Comparison of ENCODE assay signal across 8 mouse cellular contexts in the genomic region with DNA sequence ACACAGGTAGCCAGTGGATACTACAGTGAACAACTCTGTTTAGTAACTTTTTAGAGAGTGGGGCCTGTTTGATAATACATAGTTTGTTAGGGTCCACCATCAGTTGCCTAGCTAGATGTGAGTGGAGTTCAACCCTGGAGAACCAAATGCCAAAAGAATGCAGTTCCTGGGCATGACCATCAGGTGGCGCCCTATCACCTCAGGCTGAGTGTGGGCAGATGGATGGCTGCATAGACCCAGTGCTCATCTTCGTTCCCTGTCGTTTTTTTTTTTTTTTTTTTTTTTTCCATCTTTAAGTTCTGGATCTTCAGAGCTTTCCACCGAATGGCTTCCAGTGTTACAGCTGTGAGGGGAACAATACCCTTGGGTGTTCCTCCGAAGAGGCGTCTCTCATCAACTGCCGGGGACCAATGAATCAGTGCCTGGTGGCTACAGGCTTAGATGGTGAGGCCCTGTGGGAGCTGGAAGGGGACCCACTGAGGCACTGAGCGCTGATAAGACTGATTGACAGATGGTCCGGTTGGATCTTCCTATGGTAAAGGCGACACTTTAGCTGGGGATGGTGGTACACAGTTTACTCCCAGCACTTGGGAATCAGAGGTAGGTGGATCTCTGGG. TPM values are rescaled to one million over a fixed set of nuclear protein-coding genes. Genes with fewer than 3 reads are reported as not detected.
DNase-seq lines count a peak whose midpoint lies in the region.

No protein-coding gene starts in this region.

- DNase-seq in CD8-positive naive resting alpha-beta T cell, adult 2 months (ENCODE audit: low read depth in 2 of 2, low spot score in 2 of 2), result peak; percentile 62 to 71
- DNase-seq in adipocyte (ENCODE audit: low spot score), result peak; percentile 35
- peak; percentile 51 for DNase-seq in embryo, embryonic 11 days
- peak; percentile 80 for DNase-seq in heart, postnatal 4 days
- peak; percentile 65 for DNase-seq in layer of hippocampus, adult 9-10 months (ENCODE audit: low spot score)
- peak; percentile 69 for DNase-seq in lung, postnatal 36 days
- DNase-seq in retina, postnatal 7 days (ENCODE audit: low read depth, low spot score), result peak; percentile 65
- DNase-seq in urinary bladder, adult 2 months (ENCODE audit: low spot score), result no peak

RNA-seq across cellular contexts. Expression of gene Cadm4, which starts 7.8 kb away (rescaled TPM):
- 10 to 100 TPM; 11.9 to 12.5 TPM for total RNA-seq in heart, postnatal 4 days (2021)
- polyA plus RNA-seq in urinary bladder, adult 2 months (2012; rRNA removed), result 10.0 and 19.2 TPM in 2 replicates

RNA-seq across cellular contexts. Expression of gene Plaur, which starts 11.7 kb away (rescaled TPM):
- total RNA-seq in heart, postnatal 4 days (2021), result 10 to 100 TPM in 1 of 2 experiments, 1 to 10 TPM in 1; 6.4 to 10.4 TPM
- 18.8 and 28.9 TPM in 2 replicates for polyA plus RNA-seq in urinary bladder, adult 2 months (2012; rRNA removed)

RNA-seq across cellular contexts. Expression of gene Irgc1, which starts 21.9 kb away (rescaled TPM):
- total RNA-seq in heart, postnatal 4 days (2021), result not detected
- 0.03 TPM in 1 of 2 replicates, not detected in the other for polyA plus RNA-seq in urinary bladder, adult 2 months (2012; rRNA removed)

RNA-seq across cellular contexts. Expression of gene Zfp428, which starts 32.8 kb away (rescaled TPM):
- total RNA-seq in heart, postnatal 4 days (2021), result 10 to 100 TPM; 17.3 to 18.5 TPM
- polyA plus RNA-seq in urinary bladder, adult 2 months (2012; rRNA removed), result 10.0 and 10.7 TPM in 2 replicates

RNA-seq across cellular contexts. Expression of gene AC161166.1, which starts 38.2 kb away (rescaled TPM):
- not detected for total RNA-seq in heart, postnatal 4 days (2021)
- polyA plus RNA-seq in urinary bladder, adult 2 months (2012; rRNA removed), result not detected in 2 replicates
